Mouse (Mus musculus): Measurements from ENCODE around the gene Hist1h2bj.
A peak's percentile ranks its signal among the peaks of the same experiment; 100 is the strongest.

The Hist1h2bj gene

GRCm38 (mm10) chr13:22014411-22014845 lies 28.6 kb upstream of the Hist1h2bj start:
- no peak for DNase-seq (ENCODE audit: low spot score in 2 of 2)

DNA sequence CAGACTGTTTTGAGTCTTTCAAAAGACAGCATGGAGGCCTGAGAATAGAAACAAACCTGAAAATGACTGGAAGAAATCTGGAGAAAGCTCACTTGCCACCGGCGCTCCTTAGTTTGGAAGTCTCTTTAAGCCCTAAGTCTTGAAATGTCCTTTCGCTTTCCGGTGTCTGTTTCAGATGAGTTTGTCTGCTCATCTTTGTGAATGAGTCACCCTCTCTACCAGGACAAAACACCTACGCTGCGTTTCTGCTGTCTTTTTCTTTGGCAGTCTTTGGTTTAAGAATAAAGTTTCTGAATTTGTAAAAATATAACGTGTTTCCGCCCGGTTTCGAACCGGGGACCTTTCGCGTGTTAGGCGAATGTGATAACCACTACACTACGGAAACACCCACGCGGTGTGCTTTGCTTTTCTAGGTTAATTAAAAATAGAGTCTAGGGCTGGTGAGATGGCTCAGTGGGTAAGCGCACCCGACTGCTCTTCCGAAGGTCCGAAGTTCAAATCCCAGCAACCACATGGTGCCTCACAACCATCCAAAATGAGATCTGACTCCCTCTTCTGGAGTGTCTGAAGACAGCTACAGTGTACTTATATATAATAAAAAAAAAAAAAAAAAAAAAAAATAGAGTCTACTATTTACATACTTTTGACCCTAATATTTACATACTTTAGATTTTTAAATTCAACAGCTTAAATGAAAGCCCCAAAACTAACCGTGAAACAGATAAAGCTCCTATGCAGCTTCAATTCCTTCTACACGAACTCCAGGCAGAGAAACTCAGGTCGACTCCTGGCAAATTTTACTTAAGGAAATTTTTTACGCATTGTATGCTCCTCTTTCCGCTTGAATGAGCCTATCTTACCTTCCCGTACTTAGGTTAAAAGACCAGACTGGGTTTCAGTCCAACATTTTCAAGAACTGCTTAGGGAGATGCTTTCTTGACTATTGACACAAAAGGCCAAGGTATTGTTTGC lies 27.2 kb upstream of the Hist1h2bj start:
- peak; percentile 62 to 80 for DNase-seq (ENCODE audit: low spot score in 2 of 2)

DNA sequence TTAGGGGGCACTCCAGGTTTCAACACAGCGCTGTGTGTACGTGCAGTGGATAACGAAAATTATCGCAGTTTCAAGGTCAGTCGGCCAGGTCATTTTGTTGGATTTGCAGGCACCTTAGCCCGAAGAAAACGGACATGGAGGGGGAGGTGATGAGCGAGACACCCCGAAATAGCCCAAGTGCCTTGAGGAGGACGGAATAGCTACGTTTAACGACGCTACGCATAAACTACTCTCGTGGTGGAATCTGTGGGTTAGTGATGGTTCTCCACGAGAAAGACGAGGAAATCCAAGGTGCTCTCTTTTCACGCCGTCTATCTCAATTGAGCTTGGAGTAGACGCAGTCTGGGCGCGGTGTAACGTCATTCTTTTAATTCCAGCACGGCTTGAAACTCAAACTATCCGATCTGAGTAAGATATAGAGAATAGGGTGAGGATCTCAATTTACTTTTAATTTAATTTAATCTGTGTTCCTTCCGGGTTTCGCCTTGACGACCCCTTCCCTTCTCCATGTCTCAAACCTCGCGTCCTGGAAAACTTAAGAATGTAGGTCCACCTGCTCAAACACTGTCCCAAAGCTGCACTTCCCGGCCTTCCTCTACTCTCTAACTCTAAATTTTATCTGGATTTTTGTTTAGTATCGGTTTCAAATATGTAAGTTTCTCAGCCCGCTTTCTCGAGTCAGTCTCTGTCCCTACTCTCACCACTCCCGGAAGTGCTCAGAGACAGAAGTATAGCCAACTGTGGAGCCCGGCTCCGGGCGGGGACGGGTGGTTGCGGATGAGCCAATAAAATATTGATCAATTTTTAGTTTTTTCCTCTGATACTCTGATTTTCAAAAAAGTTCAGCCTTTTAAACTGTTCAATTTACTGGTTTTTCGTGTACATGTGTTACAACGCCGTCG lies 22.8 kb upstream of the Hist1h2bj start:
- peak in 1 of 2 experiments; percentile 45 for DNase-seq (ENCODE audit: low spot score in 2 of 2)

DNA sequence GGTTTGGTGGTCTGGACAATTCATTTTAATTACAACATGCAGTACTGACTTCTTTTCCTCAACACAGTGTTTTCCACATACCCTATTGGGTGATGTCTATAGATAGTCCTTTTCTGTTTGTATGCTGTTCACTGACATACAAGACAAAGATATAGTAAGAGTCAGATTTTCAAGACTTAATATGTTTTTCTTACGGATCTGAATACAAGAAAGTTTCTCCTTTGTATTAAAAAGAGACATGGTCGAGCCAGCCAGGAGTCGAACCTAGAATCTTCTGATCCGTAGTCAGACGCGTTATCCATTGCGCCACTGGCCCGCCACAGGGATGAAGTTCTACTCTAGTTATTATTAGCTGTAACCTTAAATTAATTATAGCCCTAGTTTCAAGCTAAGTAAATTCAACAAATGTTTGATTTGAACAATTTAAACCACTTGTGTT lies 22.1 kb upstream of the Hist1h2bj start:
- DNase-seq (ENCODE audit: low spot score in 2 of 2) = peak; percentile 53 to 65

- no peak for DNase-seq (ENCODE audit: low spot score in 2 of 2)
Observed at GRCm38 (mm10) chr13:22021581-22021980, 21.4 kb upstream of the Hist1h2bj start.

DNA sequence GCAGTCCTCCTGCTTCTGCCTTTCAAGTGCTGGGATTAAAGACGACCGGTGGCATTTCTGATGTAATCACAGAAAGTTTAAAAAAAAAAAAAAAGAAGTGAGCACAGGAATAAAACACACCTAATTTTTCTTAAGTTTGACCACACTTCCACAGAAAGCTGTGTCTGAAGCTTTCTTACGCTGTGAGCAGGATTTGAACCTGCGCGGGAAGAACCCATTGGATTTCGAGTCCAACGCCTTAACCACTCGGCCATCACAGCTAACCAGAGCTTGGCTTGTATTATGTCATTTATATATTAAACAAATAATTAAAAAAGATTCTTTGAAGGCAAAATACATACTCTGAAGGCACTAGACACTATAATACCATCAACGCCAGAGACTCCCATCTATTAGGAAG lies 20.8 kb upstream of the Hist1h2bj start:
- DNase-seq (ENCODE audit: low spot score in 2 of 2) = peak; percentile 70 to 77

- peak; percentile 74 to 88 for DNase-seq (ENCODE audit: low spot score in 2 of 2)
Observed at GRCm38 (mm10) chr13:22026058-22027031, 16.7 kb upstream of the Hist1h2bj start.

DNA sequence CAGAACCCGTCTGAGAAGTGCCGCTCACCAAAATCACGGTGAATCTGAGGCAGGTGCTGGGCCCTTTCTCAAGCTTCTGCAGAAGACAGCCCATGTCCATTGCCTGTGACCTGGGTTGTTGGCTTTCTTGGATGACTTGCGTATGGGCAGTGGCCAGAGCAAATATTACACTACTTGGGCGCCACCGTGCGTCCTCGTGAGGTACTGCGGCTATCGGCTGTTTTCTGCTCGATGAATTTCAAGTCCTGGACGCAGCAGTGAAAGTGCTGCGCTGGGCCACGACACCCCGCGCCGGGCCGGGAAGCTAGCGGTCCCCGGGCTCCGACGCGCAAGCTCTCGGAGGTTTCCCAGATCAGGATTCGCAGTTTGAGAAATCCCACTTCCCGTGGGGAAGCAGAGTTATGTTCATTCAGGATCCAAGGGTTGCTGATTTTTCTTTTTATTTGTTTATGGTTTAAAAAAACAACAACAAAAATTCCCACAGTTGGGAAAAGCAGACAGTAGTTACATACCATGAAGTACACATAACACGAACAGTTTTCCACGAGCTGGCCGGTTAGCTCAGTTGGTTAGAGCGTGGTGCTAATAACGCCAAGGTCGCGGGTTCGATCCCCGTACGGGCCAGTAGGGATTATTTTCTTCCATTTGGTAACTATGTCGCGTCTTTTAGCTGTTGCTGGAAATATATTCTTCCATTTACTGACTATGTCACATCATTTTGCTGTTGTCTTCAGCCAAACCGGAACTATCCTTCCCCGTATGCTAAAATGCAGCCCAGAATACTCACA lies 14.1 kb upstream of the Hist1h2bj start:
- DNase-seq (ENCODE audit: low spot score in 2 of 2) = peak; percentile 92 to 96

GRCm38 (mm10) chr13:22029928-22030327 lies 13.1 kb upstream of the Hist1h2bj start:
- DNase-seq (ENCODE audit: low spot score in 2 of 2) = no peak

DNA sequence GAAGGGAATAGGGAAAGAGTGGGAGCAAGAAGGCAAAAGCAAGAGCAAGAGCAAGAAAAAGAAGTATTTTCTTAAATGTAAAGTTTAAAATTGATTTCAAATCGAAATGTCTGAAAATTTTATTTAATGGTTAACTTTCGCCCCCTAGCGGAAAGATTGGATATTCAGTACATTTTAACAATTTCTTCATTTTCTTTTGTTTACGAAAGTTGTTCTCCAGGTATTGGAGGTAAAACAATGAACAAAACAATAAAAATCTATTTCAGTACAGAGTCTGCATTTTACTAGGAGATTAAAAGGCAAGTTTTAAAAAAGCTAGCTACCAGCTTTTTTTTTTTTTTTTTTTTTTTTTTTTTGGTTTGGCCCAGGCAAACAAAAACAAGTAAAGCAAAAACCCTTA lies 12.5 kb upstream of the Hist1h2bj start:
- no peak for DNase-seq (ENCODE audit: low spot score in 2 of 2)

GRCm38 (mm10) chr13:22033741-22034442 lies 9.1 kb upstream of the Hist1h2bj start:
- DNase-seq (ENCODE audit: low spot score in 2 of 2) = no peak

GRCm38 (mm10) chr13:22034443-22035266 lies 8.4 kb upstream of the Hist1h2bj start:
- DNase-seq (ENCODE audit: low spot score in 2 of 2) = no peak

- DNase-seq (ENCODE audit: low spot score in 2 of 2) = peak; percentile 60 to 76
Observed at GRCm38 (mm10) chr13:22035267-22036148, 7.5 kb upstream of the Hist1h2bj start, which contains the start of the genes Hist1h2ah and Hist1h2bk. TSS of gene Hist1h2ah (minus strand) at chr13:22035568. TSS of gene Hist1h2bk (plus strand) at chr13:22035870.

- peak in 1 of 2 experiments; percentile 30 for DNase-seq (ENCODE audit: low spot score in 2 of 2)
Observed at GRCm38 (mm10) chr13:22036149-22036956, 6.7 kb upstream of the Hist1h2bj start.

GRCm38 (mm10) chr13:22036986-22037385 lies 6.0 kb upstream of the Hist1h2bj start:
- DNase-seq (ENCODE audit: low spot score in 2 of 2) = no peak

GRCm38 (mm10) chr13:22037415-22037814 lies 5.6 kb upstream of the Hist1h2bj start:
- no peak for DNase-seq (ENCODE audit: low spot score in 2 of 2)

GRCm38 (mm10) chr13:22039364-22039763 lies 3.6 kb upstream of the Hist1h2bj start:
- DNase-seq (ENCODE audit: low spot score in 2 of 2) = no peak

All from spleen, postnatal 14 days (tissue).